Mouse (Mus musculus) myocyte (in vitro differentiated cells): ENCODE measurements around the gene 1700008O03Rik.

Experiments
- CEBPB ChIP-seq: IDR thresholded peaks from 2 replicates; pipeline ENCODE4 v1.6.1; 2011; ENCODE audit warnings: mild to moderate bottlenecking, moderate library complexity; ENCODE audit not compliant: poor library complexity, insufficient read depth, severe bottlenecking
- E2F4 ChIP-seq: IDR thresholded peaks from one replicate; pipeline ENCODE4 v1.6.1; 2011; ENCODE audit warnings: mild to moderate bottlenecking, control low read depth, moderate library complexity; ENCODE audit not compliant: insufficient read depth
- MAX ChIP-seq: IDR thresholded peaks from one replicate; pipeline ENCODE4 v1.6.1; 2011; ENCODE audit warnings: low read depth, mild to moderate bottlenecking, control low read depth
- POLR2A ChIP-seq: IDR thresholded peaks from one replicate; pipeline ENCODE4 v1.6.1; 2011; ENCODE audit warnings: low read depth, mild to moderate bottlenecking, control low read depth, moderate library complexity; ENCODE audit not compliant: insufficient read length
- TCF12 ChIP-seq: IDR thresholded peaks from one replicate; pipeline ENCODE4 v1.6.1; 2011; ENCODE audit warnings: mild to moderate bottlenecking, control low read depth; ENCODE audit not compliant: poor library complexity, insufficient read depth, severe bottlenecking
- TCF3 ChIP-seq: IDR thresholded peaks from one replicate; pipeline ENCODE4 v1.6.1; 2011; ENCODE audit warnings: low read depth, control low read depth; ENCODE audit not compliant: insufficient read length

GRCm38 (mm10) chr7:44383980-44384715 lies 1.5 kb downstream of the 1700008O03Rik start, which contains the start of gene Syt3:
- TF ChIP-seq CEBPB, result no peak
- TF ChIP-seq POLR2A, result no peak
- TF ChIP-seq E2F4, result no peak
- no peak for TF ChIP-seq MAX
- no peak for TF ChIP-seq TCF12
- no peak for TF ChIP-seq TCF3
